8 mouse cellular contexts compared by ENCODE assay signal in genomic region chr11:75630645-75631229, GRCm38 (mm10). TPM values are rescaled to one million over a fixed set of nuclear protein-coding genes. Genes with fewer than 3 reads are reported as not detected.
DNase-seq lines count a peak whose midpoint lies in the region; ATAC-seq and TF ChIP-seq lines count a peak whose summit lies in the region.

TSS of gene Inpp5k (plus strand) at chr11:75630988.

- H3K27ac ChIP-seq in gastrocnemius, adult 2 months = peak within 1 kb of the TSS; percentile 85
- H3K27ac ChIP-seq in hindbrain, postnatal 0 days = peak within 1 kb of the TSS; percentile 77
- H3K27ac ChIP-seq in left cerebral cortex, adult 2 months = peak within 1 kb of the TSS; percentile 93

- intact Hi-C loops in gastrocnemius, adult 2 months (cut with DNase I) = loop anchor here (1.0 to 5.0 kb wide), 2 partner anchors 49 to 122 kb away; partner anchors contain the start of gene Crk
- intact Hi-C loops in left cerebral cortex, adult 2 months (cut with DNase I) = loop anchor here (2.0 kb wide), 1 partner anchor 48 kb away; the partner anchor contains the start of gene Crk

- peak; percentile 99 for DNase-seq in ZHBTc4 (ENCODE audit: low read depth, low spot score)
- peak; percentile 97 for DNase-seq in gastrocnemius, adult 2 months
- peak; percentile 99 for DNase-seq in hindbrain, postnatal 0 days (ENCODE audit: low spot score)
- DNase-seq in left cerebral cortex, adult 2 months (ENCODE audit: extremely low spot score in 1 of 2, low spot score in 2 of 2) = peak; percentile 97
- DNase-seq in right cerebral cortex, adult 2 months (ENCODE audit: low spot score in 2 of 2) = peak; percentile 94 to 96
- DNase-seq in urinary bladder, postnatal 14 days (ENCODE audit: low spot score) = peak; percentile 96

- peaks cover 27% of the 10 kb centered on the region for H3K36me3 ChIP-seq in hindbrain, postnatal 0 days (ENCODE audit: insufficient read depth, low read length)

- peak; percentile 98 for ATAC-seq in common myeloid progenitor, adult 5-6 weeks (replicated peaks; ENCODE audit: low read depth, poor library complexity, severe bottlenecking)
- ATAC-seq in hindbrain, postnatal 0 days = peak; percentile 100
- ATAC-seq in megakaryocyte, adult 5-6 weeks (ENCODE audit: poor library complexity, severe bottlenecking) = peak; percentile 99

- no peaks in the 10 kb centered on the region for H3K27me3 ChIP-seq in hindbrain, postnatal 0 days (ENCODE audit: insufficient read depth, low read length)

- H3K4me2 ChIP-seq in hindbrain, postnatal 0 days (ENCODE audit: low read depth, low read length) = peak within 1 kb of the TSS; percentile 84

- no peaks in the 10 kb centered on the region for H3K9me3 ChIP-seq in hindbrain, postnatal 0 days (ENCODE audit: low read length)

- H3K4me3 ChIP-seq in gastrocnemius, adult 2 months = peak within 1 kb of the TSS; percentile 83
- peak within 1 kb of the TSS; percentile 70 for H3K4me3 ChIP-seq in hindbrain, postnatal 0 days (ENCODE audit: low read length)
- H3K4me3 ChIP-seq in left cerebral cortex, adult 2 months = peak within 1 kb of the TSS; percentile 91

- no peak for TF ChIP-seq CTCF in gastrocnemius, adult 2 months (IDR thresholded peaks at IDR 0.05)
- TF ChIP-seq CTCF in hindbrain, postnatal 0 days (IDR thresholded peaks at IDR 0.05; ENCODE audit: low read depth) = 0 out of 2 replicates have a peak, but pooled peaks have one; percentile 5
- no peak for TF ChIP-seq CTCF in left cerebral cortex, adult 2 months (IDR thresholded peaks at IDR 0.05)

- peaks cover 8% of the 10 kb centered on the region; the same call in 1 of the 2 replicates for H3K4me1 ChIP-seq in hindbrain, postnatal 0 days (ENCODE audit: insufficient read depth, low read length)

- under 1% methylated on average over 53 of the region's 53 CpGs for WGBS in hindbrain, postnatal 0 days

- H3K9ac ChIP-seq in hindbrain, postnatal 0 days (replicated peaks; ENCODE audit: low read length) = peak within 1 kb of the TSS; percentile 71

RNA-seq across cellular contexts. Expression of gene Inpp5k, which starts in this region (rescaled TPM):
- total RNA-seq in common myeloid progenitor, adult 5-6 weeks (2017) = 24.0 and 36.3 TPM in 2 replicates
- 10 to 100 TPM; 25.9 to 27.4 TPM for total RNA-seq in gastrocnemius, adult 2 months (2021)
- 52.1 and 53.2 TPM in 2 replicates for total RNA-seq in hindbrain, postnatal 0 days (2014; rRNA removed)
- 38.8 and 43.9 TPM in 2 replicates for polyA plus RNA-seq in hindbrain, postnatal 0 days (2015; fragmentation: Nextera tagmentation; extraction: Ambion mirVana)
- total RNA-seq in left cerebral cortex, adult 2 months (2021) = 10 to 100 TPM; 41.0 to 42.7 TPM
- total RNA-seq in megakaryocyte, adult 5-6 weeks (2015) = 76.2 and 79.9 TPM in 2 replicates
- 44.5 and 46.5 TPM in 2 replicates for total RNA-seq in megakaryocyte, adult 5-6 weeks (2017)

Comparison
In these comparisons a context has a peak if more than half of its experiments do, and no peak if none do; other contexts are left out.
1. Peak in every context shown above with its lines: DNase-seq, ATAC-seq, H3K4me3 ChIP-seq and H3K27ac ChIP-seq.